8 mouse cellular contexts compared by ENCODE assay signal in genomic region chr10:103367371-103368295, GRCm38 (mm10). TPM values are rescaled to one million over a fixed set of nuclear protein-coding genes. Genes with fewer than 3 reads are reported as not detected.
DNase-seq lines count a peak whose midpoint lies in the region; ATAC-seq and TF ChIP-seq lines count a peak whose summit lies in the region.

Slc6a15 (plus strand) TSS chr10:103367783.

- peak within 1 kb of the TSS; percentile 97 for H3K4me2 ChIP-seq in heart, embryonic 12.5 days
- H3K4me2 ChIP-seq in liver, embryonic 14.5 days (ENCODE audit: low read depth) = peak within 1 kb of the TSS; percentile 59

- no peak within 1 kb of the TSS for H3K27ac ChIP-seq in heart, embryonic 12.5 days (ENCODE audit: poor library complexity, severe bottlenecking)
- no peak within 1 kb of the TSS for H3K27ac ChIP-seq in liver, embryonic 14.5 days
- peak within 1 kb of the TSS; percentile 34; the same call in 1 of the 2 replicates for H3K27ac ChIP-seq in olfactory bulb, adult 2 months (ENCODE audit: insufficient read depth, low read depth, low read length)

- H3K4me3 ChIP-seq in heart, embryonic 12.5 days = peak within 1 kb of the TSS; percentile 55
- peak within 1 kb of the TSS; percentile 31 to 50 for H3K4me3 ChIP-seq in liver, embryonic 14.5 days (ENCODE audit: insufficient read depth in 1 of 2, low read depth in 2 of 2, low read length in 2 of 2)
- peak within 1 kb of the TSS; percentile 65 for H3K4me3 ChIP-seq in olfactory bulb, adult 2 months (ENCODE audit: insufficient read depth, low read depth, low read length)

- no peaks in the 10 kb centered on the region for H3K9me3 ChIP-seq in heart, embryonic 12.5 days (replicated peaks)
- no peaks in the 10 kb centered on the region for H3K9me3 ChIP-seq in liver, embryonic 14.5 days (ENCODE audit: control insufficient read depth, low read length)

- no peak for TF ChIP-seq CTCF in liver, embryonic 14.5 days (IDR thresholded peaks at IDR 0.05; ENCODE audit: low read depth)
- no peak for TF ChIP-seq CTCF in olfactory bulb, adult 2 months (IDR thresholded peaks at IDR 0.05; ENCODE audit: insufficient read depth, low read depth, low read length)

- no peak for DNase-seq in heart, adult 11 months
- DNase-seq in cerebellum, postnatal 14 days = peak; percentile 79
- DNase-seq in frontal cortex, postnatal 25 days (ENCODE audit: low spot score in 2 of 2) = peak; percentile 32 to 33
- peak; percentile 55 for DNase-seq in kidney, postnatal 10 days
- no peak for DNase-seq in liver, embryonic 14.5 days (ENCODE audit: low read depth in 3 of 3, low spot score in 3 of 3)
- no peak for DNase-seq in thymus, postnatal 0 days (ENCODE audit: low spot score)

- under 1% methylated on average over 41 of the region's 43 CpGs for WGBS in heart, embryonic 12.5 days
- 2% methylated on average over 43 of the region's 43 CpGs for WGBS in liver, embryonic 14.5 days (ENCODE audit: insufficient replicate concordance)
- WGBS in olfactory bulb, adult 2 months = under 1% methylated on average over 43 of the region's 43 CpGs

- no peak for TF ChIP-seq POLR2A in olfactory bulb, adult 2 months (IDR thresholded peaks at IDR 0.05; ENCODE audit: insufficient read depth, low read depth, low read length)

- TF ChIP-seq EP300 in liver, embryonic 14.5 days (IDR thresholded peaks at IDR 0.05; ENCODE audit: low read depth) = no peak

- peaks cover 11% of the 10 kb centered on the region; the same call in 1 of the 2 replicates for H3K27me3 ChIP-seq in heart, embryonic 12.5 days (replicated peaks)
- H3K27me3 ChIP-seq in liver, embryonic 14.5 days (ENCODE audit: control insufficient read depth, insufficient read depth, low read length) = peaks cover 16% of the 10 kb centered on the region

- ATAC-seq in heart, embryonic 12.5 days (ENCODE audit: insufficient number of reproducible peaks, low FRiP score) = peak; percentile 63
- peak; percentile 33; the same call in 1 of the 2 replicates for ATAC-seq in liver, embryonic 14.5 days (ENCODE audit: insufficient read depth)

- H3K4me1 ChIP-seq in heart, embryonic 12.5 days (replicated peaks) = peaks cover 5% of the 10 kb centered on the region; the same call in 1 of the 2 replicates
- H3K4me1 ChIP-seq in liver, embryonic 14.5 days (replicated peaks; ENCODE audit: control insufficient read depth in 2 of 2, insufficient read depth in 2 of 2, low read length in 1 of 2) = peaks cover 0 to 2% of the 10 kb centered on the region in 2 experiments; a peak in 1 of 4 replicates
- 0 out of 2 replicates have a peak, but pooled peaks cover 3% of the 10 kb centered on the region for H3K4me1 ChIP-seq in olfactory bulb, adult 2 months (ENCODE audit: control insufficient read depth, insufficient read depth, low read length)

- H3K9ac ChIP-seq in heart, embryonic 12.5 days = peak within 1 kb of the TSS; percentile 47
- H3K9ac ChIP-seq in liver, embryonic 14.5 days (replicated peaks) = no peak within 1 kb of the TSS

- H3K36me3 ChIP-seq in heart, embryonic 12.5 days = no peaks in the 10 kb centered on the region
- no peaks in the 10 kb centered on the region for H3K36me3 ChIP-seq in liver, embryonic 14.5 days (replicated peaks; ENCODE audit: control insufficient read depth, insufficient read depth, low read depth)

RNA-seq across cellular contexts. Expression of gene Slc6a15, which starts in this region (rescaled TPM):
- 0.92 and 1.1 TPM in 2 replicates for polyA plus RNA-seq in heart, embryonic 12.5 days (2016; fragmentation: Nextera tagmentation; extraction: Ambion mirVana)
- polyA plus RNA-seq in liver, embryonic 14.5 days (2012; rRNA removed) = 0.03 and 0.05 TPM in 2 replicates
- 0.16 TPM in 1 of 2 replicates, not detected in the other for polyA plus RNA-seq in liver, embryonic 14.5 days (2014; fragmentation: Nextera tagmentation; extraction: Ambion mirVana)
- not detected in 2 replicates for polyA plus RNA-seq in olfactory bulb, adult 2 months (2012; ENCODE audit: insufficient read depth, insufficient read length, low replicate concordance, missing spikeins)
- 0.18 TPM in 1 of 2 replicates, not detected in the other for polyA plus RNA-seq in thymus, postnatal 0 days (2015; fragmentation: Nextera tagmentation; extraction: Ambion mirVana)

Comparison
In these comparisons a context has a peak if more than half of its experiments do, and no peak if none do; other contexts are left out.
1. Peak in ATAC-seq, H3K4me3 ChIP-seq and H3K4me2 ChIP-seq in liver, embryonic 14.5 days; RNA of the gene not detected or under 1 TPM.
2. DNase-seq: peak in cerebellum, postnatal 14 days (2 of 2), frontal cortex, postnatal 25 days (2 of 2) and kidney, postnatal 10 days (single experiment); none in heart, adult 11 months (single experiment), liver, embryonic 14.5 days (0 of 3) and thymus, postnatal 0 days (single experiment).
3. Peak in every context shown above with its lines, with median percentiles within 50 percentile points of each other: H3K4me3 ChIP-seq.